8 mouse cellular contexts compared by ENCODE assay signal in genomic region chr6:49919089-49919812, GRCm38 (mm10).
A peak's percentile ranks its signal among the peaks of the same experiment; 100 is the strongest.
DNase-seq lines count a peak whose midpoint lies in the region; ATAC-seq and TF ChIP-seq lines count a peak whose summit lies in the region.

No protein-coding gene starts in this region.

- H3K4me3 ChIP-seq in lung, postnatal 0 days (ENCODE audit: low read depth, low read length), result no peak overlapping the region
- H3K4me3 ChIP-seq in forebrain, embryonic 10.5 days, result no peak overlapping the region

- H3K27ac ChIP-seq in lung, postnatal 0 days (ENCODE audit: low read length), result no peak overlapping the region
- no peak overlapping the region for H3K27ac ChIP-seq in forebrain, embryonic 10.5 days

- H3K36me3 ChIP-seq in lung, postnatal 0 days (ENCODE audit: insufficient read depth, low read length), result no peaks in the 10 kb centered on the region
- H3K36me3 ChIP-seq in forebrain, embryonic 10.5 days (replicated peaks), result no peaks in the 10 kb centered on the region

- no peaks in the 10 kb centered on the region for H3K27me3 ChIP-seq in lung, postnatal 0 days (replicated peaks; ENCODE audit: insufficient read depth, low read length)
- no peaks in the 10 kb centered on the region for H3K27me3 ChIP-seq in forebrain, embryonic 10.5 days (ENCODE audit: poor library complexity, severe bottlenecking)

- peak; percentile 67 for TF ChIP-seq CTCF in lung, postnatal 0 days (IDR thresholded peaks at IDR 0.05)

- no peak for TF ChIP-seq EP300 in lung, postnatal 0 days (IDR thresholded peaks at IDR 0.05)

- H3K9ac ChIP-seq in lung, postnatal 0 days (replicated peaks; ENCODE audit: low read depth), result no peak overlapping the region

- H3K9me3 ChIP-seq in lung, postnatal 0 days (ENCODE audit: low read length), result no peaks in the 10 kb centered on the region
- H3K9me3 ChIP-seq in forebrain, embryonic 10.5 days, result no peaks in the 10 kb centered on the region

- H3K4me2 ChIP-seq in lung, postnatal 0 days (replicated peaks; ENCODE audit: low read depth, low read length), result no peak overlapping the region

- WGBS in lung, postnatal 0 days, result 39% methylated on average over 7 of the region's 7 CpGs
- 42% methylated on average over 7 of the region's 7 CpGs for WGBS in forebrain, embryonic 10.5 days

- no peaks in the 10 kb centered on the region for H3K4me1 ChIP-seq in lung, postnatal 0 days (ENCODE audit: insufficient read depth, low read depth, low read length)
- 0 out of 2 replicates have a peak, but pooled peaks cover 4% of the 10 kb centered on the region for H3K4me1 ChIP-seq in forebrain, embryonic 10.5 days

- no peak for ATAC-seq in CD4-positive, CD25-positive, alpha-beta regulatory T cell, adult 4 months
- ATAC-seq in lung, postnatal 0 days, result no peak

- peak; percentile 22 for DNase-seq in CD4-positive, CD25-positive, alpha-beta regulatory T cell, adult 2 months (ENCODE audit: low read depth, low spot score)
- DNase-seq in lung, postnatal 0 days (ENCODE audit: low spot score), result peak; percentile 69
- DNase-seq in lung, postnatal 25 days (ENCODE audit: low spot score), result no peak
- DNase-seq in forebrain, embryonic 10.5 days (ENCODE audit: extremely low spot score, low spot score), result peak; percentile 16
- peak; percentile 43 to 51 for DNase-seq in kidney, postnatal 25 days
- peak; percentile 75 for DNase-seq in retina, embryonic 14.5 days (ENCODE audit: low spot score)
- DNase-seq in yolk sac, embryonic 10.5 days (ENCODE audit: low spot score), result no peak

Comparison
In these comparisons a context has a peak if more than half of its experiments do, and no peak if none do; other contexts are left out.
1. DNase-seq: peak in CD4-positive, CD25-positive, alpha-beta regulatory T cell, adult 2 months (single experiment), lung, postnatal 0 days (single experiment), forebrain, embryonic 10.5 days (single experiment), kidney, postnatal 25 days (2 of 2) and retina, embryonic 14.5 days (single experiment); none in lung, postnatal 25 days (single experiment) and yolk sac, embryonic 10.5 days (single experiment).